Mouse (Mus musculus) forebrain, embryonic 16.5 days (tissue): ENCODE results near the gene Bcap31. TPM values are rescaled to one million over a fixed set of nuclear protein-coding genes. Genes with fewer than 3 reads are reported as not detected.

Experiments
- ATAC-seq: fragments of 200-750 bp; cut with Nextera tagmentation; 2 replicates; pipeline ENCODE4 v1.8.0; 2017; ENCODE audit warnings: mild to moderate bottlenecking, moderate library complexity
- H3K27ac ChIP-seq: fragments of 300-500 bp; sonication (generic); 2 replicates; pipeline ENCODE4 v1.5.1; 2014; ENCODE audit warnings: low read length, control low read depth
- H3K27me3 ChIP-seq: fragments of 300-500 bp; sonication (generic); replicated peaks from 2 replicates; pipeline ENCODE4 v1.6.1; 2014; ENCODE audit warnings: low read length; ENCODE audit not compliant: control insufficient read depth, insufficient read depth
- H3K36me3 ChIP-seq: fragments of 300-500 bp; sonication (generic); 2 replicates; pipeline ENCODE4 v1.6.1; 2014; ENCODE audit not compliant: control insufficient read depth, insufficient read depth
- H3K4me1 ChIP-seq: fragments of 300-500 bp; sonication (generic); replicated peaks from 2 replicates; pipeline ENCODE4 v1.6.1; 2014; ENCODE audit warnings: low read length; ENCODE audit not compliant: control insufficient read depth, insufficient read depth
- H3K4me2 ChIP-seq: fragments of 300-500 bp; sonication (generic); 2 replicates; pipeline ENCODE4 v1.6.1; 2014; ENCODE audit warnings: mild to moderate bottlenecking, low read length, control low read depth
- H3K4me3 ChIP-seq: fragments of 300-500 bp; sonication (generic); replicated peaks from 2 replicates; pipeline ENCODE4 v1.5.1; 2014; ENCODE audit warnings: mild to moderate bottlenecking, low read length, control low read depth
- H3K9ac ChIP-seq: fragments of 300-500 bp; sonication (generic); replicated peaks from 2 replicates; pipeline ENCODE4 v1.6.1; 2014; ENCODE audit warnings: low read depth, low read length, control low read depth
- H3K9me3 ChIP-seq: fragments of 300-500 bp; sonication (generic); 2 replicates; pipeline ENCODE4 v1.6.1; 2016; ENCODE audit warnings: low read length; ENCODE audit not compliant: control insufficient read depth
- WGBS: fragments of 180-500 bp; shearing (Covaris S2); extraction: QIAGEN DNeasy Blood & Tissue Kit; methylation state at CpG from one replicate; pipeline ENCODE4 v1.1.7; 2014; 5-methylcytosine and 5-hydroxymethylcytosine counted together
- polyA plus RNA-seq: library from polyadenylated mRNA; unstranded; fragments of >200 nt; fragmentation: Nextera tagmentation; extraction: Ambion mirVana; gene quantifications from 2 replicates; pipeline ENCODE4 v1.2.1, GENCODE M21; 2015

Bcap31 gene
- polyA plus RNA-seq, 1 experiment from 2014 or later = 109 TPM

- H3K27ac ChIP-seq = no peak overlapping the region
- H3K27me3 ChIP-seq = peaks cover 6% of the 10 kb centered on the region; the same call in 1 of the 2 replicates
- no peaks in the 10 kb centered on the region for H3K4me1 ChIP-seq
- H3K4me2 ChIP-seq = no peak overlapping the region
- no peak overlapping the region for H3K4me3 ChIP-seq
- no peak for ATAC-seq
- no peak overlapping the region for H3K9ac ChIP-seq
- no peaks in the 10 kb centered on the region for H3K36me3 ChIP-seq
- 26% methylated on average over 4 of the region's 4 CpGs for WGBS
- no peaks in the 10 kb centered on the region for H3K9me3 ChIP-seq
These were observed 70.9 kb downstream of the Bcap31 start for GRCm38 (mm10) chrX:73645121-73645520.

- ATAC-seq = no peak
- peaks cover 36% of the 10 kb centered on the region for H3K27me3 ChIP-seq
These were observed 76.0 kb downstream of the Bcap31 start for GRCm38 (mm10) chrX:73639901-73640469.

GRCm38 (mm10) chrX:73639255-73639675 lies 76.7 kb downstream of the Bcap31 start, which contains the start of gene Dusp9:
Gene Dusp9 (plus strand): TSS chrX:73639419.
- no peaks in the 10 kb centered on the region for H3K4me1 ChIP-seq
- peak within 1 kb of the TSS; percentile 37 for H3K4me3 ChIP-seq
- no peaks in the 10 kb centered on the region for H3K36me3 ChIP-seq
- peak within 1 kb of the TSS; percentile 54 for H3K4me2 ChIP-seq
- 0 out of 2 replicates have a peak within 1 kb of the TSS, but pooled peaks have one; percentile 42 for H3K9ac ChIP-seq
- H3K9me3 ChIP-seq = no peaks in the 10 kb centered on the region
- no peak within 1 kb of the TSS for H3K27ac ChIP-seq
- WGBS = 16% methylated on average over 14 of the region's 28 CpGs
- H3K27me3 ChIP-seq = peaks cover 36% of the 10 kb centered on the region
- peak; percentile 75 for ATAC-seq

More at GRCm38 (mm10) chrX:73639901-73640469, 76.0 kb downstream of the Bcap31 start:
- H3K4me1 ChIP-seq = no peaks in the 10 kb centered on the region
- H3K9ac ChIP-seq = no peak overlapping the region
- 14% methylated on average over 39 of the region's 41 CpGs for WGBS
- H3K4me2 ChIP-seq = peak overlapping the region; percentile 54
- H3K9me3 ChIP-seq = no peaks in the 10 kb centered on the region
- H3K27ac ChIP-seq = no peak overlapping the region
- peak overlapping the region; percentile 37 for H3K4me3 ChIP-seq
- H3K36me3 ChIP-seq = no peaks in the 10 kb centered on the region

DNA sequence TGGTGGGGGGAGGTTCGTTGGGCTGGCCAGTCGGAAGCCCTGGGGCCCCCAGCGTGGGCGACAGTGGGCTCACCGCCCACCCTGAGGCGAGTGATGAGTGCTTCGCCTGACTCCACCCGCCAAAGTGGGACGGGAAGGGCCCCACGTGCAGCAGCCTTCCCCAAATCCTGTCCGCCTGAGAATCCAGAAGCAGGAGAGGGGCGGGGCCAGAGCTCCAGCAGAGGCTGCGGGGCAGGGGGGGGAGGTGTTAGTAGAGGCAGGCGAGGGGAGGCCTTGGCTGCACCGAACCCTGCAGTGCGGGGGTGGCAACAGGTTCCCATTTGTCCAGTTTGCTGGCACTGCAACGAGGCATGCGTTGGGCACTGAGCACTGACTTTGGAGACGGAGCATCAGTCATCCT lies 78.6 kb downstream of the Bcap31 start:
- peak overlapping the region; percentile 37 for H3K4me3 ChIP-seq
- no peak for ATAC-seq
- H3K4me2 ChIP-seq = peak overlapping the region; percentile 53
- no peak overlapping the region for H3K27ac ChIP-seq
- no peaks in the 10 kb centered on the region for H3K9me3 ChIP-seq
- no peaks in the 10 kb centered on the region for H3K36me3 ChIP-seq
- WGBS = 29% methylated on average over 13 of the region's 19 CpGs
- peaks cover 36% of the 10 kb centered on the region for H3K27me3 ChIP-seq
- H3K4me1 ChIP-seq = no peaks in the 10 kb centered on the region
- no peak overlapping the region for H3K9ac ChIP-seq

Other genes with a start within 250 kb of the Bcap31 start
- gene Bgn, start 232.6 kb downstream of the Bcap31 start, polyA plus RNA-seq = 14.9 and 21.1 TPM in 2 replicates
- gene Atp2b3, start 213.1 kb downstream of the Bcap31 start, polyA plus RNA-seq = 3.7 and 6.1 TPM in 2 replicates
- 0.26 and 0.37 TPM in 2 replicates for gene Dusp9, start 76.8 kb downstream of the Bcap31 start, polyA plus RNA-seq
- gene Pnck, start 56.1 kb downstream of the Bcap31 start, polyA plus RNA-seq = 105 and 143 TPM in 2 replicates
- 6.4 and 7.5 TPM in 2 replicates for gene Slc6a8, start 43.0 kb downstream of the Bcap31 start, polyA plus RNA-seq
- 11.3 and 12.3 TPM in 2 replicates for gene Abcd1, start 422 bp upstream of the Bcap31 start, polyA plus RNA-seq
- 0.19 and 0.22 TPM in 2 replicates for gene Plxnb3, start 40.9 kb upstream of the Bcap31 start, polyA plus RNA-seq
- gene Srpk3, start 58.2 kb upstream of the Bcap31 start, polyA plus RNA-seq = 1.8 and 1.9 TPM in 2 replicates
- 232 and 240 TPM in 2 replicates for gene Idh3g, start 70.7 kb upstream of the Bcap31 start, polyA plus RNA-seq
- 132 and 134 TPM in 2 replicates for gene Ssr4, start 70.9 kb upstream of the Bcap31 start, polyA plus RNA-seq
- 3.5 and 4.2 TPM in 2 replicates for gene Pdzd4, start 108.8 kb upstream of the Bcap31 start, polyA plus RNA-seq
- 0.16 and 0.24 TPM in 2 replicates for gene Avpr2, start 175.9 kb upstream of the Bcap31 start, polyA plus RNA-seq
- gene L1cam, start 179.9 kb upstream of the Bcap31 start, polyA plus RNA-seq = 82.6 and 110 TPM in 2 replicates
- gene Arhgap4, start 205.7 kb upstream of the Bcap31 start, polyA plus RNA-seq = 2.8 and 3.1 TPM in 2 replicates
- 101 and 103 TPM in 2 replicates for gene Naa10, start 205.8 kb upstream of the Bcap31 start, polyA plus RNA-seq
- 6.7 and 10.3 TPM in 2 replicates for gene Renbp, start 214.7 kb upstream of the Bcap31 start, polyA plus RNA-seq